Mouse (Mus musculus) embryonic fibroblast, embryonic 13.5 days (primary cell): ENCODE results near the gene 4933427D14Rik.

Source experiments
- CTCF ChIP-seq: IDR thresholded peaks from 2 replicates; pipeline ENCODE4 v1.5.1; 2011; ENCODE audit warnings: mild to moderate bottlenecking, control low read depth, low read length, moderate library complexity, borderline replicate concordance; ENCODE audit not compliant: insufficient read depth
- POLR2A ChIP-seq: IDR thresholded peaks from 2 replicates; pipeline ENCODE4 v1.6.1; 2011; ENCODE audit warnings: low read depth, mild to moderate bottlenecking, control low read depth, low read length, moderate library complexity

GRCm38 (mm10) chr11:72174721-72175120 lies 32.5 kb downstream of the 4933427D14Rik start:
- no peak for TF ChIP-seq CTCF
- no peak for TF ChIP-seq POLR2A
